Mouse (Mus musculus) hindlimb bud, embryonic 11.5 days (tissue): Measurements from ENCODE around the gene Nav2.

Experiments
- DNase-seq: peaks from one replicate; pipeline ENCODE4 v3.0.0-alpha.2; 2012; ENCODE audit warnings: low read depth, low spot score; ENCODE audit errors: extremely low spot score

The Nav2 gene

DNA sequence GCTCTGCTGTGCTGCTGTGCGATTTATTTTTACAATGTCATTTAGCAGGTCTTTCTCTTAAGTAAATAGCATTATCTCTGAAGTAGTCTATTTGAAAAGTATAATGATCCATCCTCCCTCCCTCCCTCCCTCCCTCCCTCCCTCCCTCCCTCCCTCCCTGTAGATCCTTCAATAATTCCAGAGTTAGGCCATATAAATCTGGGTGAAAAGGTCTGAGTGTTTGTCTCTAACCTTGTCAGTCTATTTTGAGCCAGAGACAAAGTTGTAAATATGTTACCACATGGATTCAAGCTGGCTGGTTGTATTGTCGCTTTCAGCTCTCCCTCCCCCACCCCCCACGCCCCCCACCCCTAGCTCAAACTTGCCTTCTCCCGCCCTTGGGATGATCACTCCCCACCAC lies 619.4 kb downstream of the Nav2 start:
- no peak for DNase-seq

DNA sequence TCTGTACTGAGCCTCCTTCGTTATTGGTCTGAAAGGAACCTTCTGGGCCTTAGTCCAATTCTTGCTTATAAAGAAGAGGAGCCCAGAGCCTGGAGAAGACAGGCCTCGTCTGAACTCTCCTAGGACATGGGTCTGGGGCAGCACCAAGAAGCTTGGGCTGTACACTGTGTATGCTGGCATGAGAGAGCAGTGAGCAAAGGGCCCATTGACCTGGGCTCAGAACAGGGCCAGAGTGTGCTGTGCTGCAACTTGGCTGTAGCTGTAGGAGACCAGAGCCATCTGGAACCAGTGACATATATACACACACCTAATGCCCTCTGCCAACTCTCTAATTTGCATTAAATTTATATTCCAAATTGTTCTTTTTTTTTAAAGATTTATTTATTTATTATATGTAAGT lies 621.0 kb downstream of the Nav2 start:
- DNase-seq, result no peak

DNA sequence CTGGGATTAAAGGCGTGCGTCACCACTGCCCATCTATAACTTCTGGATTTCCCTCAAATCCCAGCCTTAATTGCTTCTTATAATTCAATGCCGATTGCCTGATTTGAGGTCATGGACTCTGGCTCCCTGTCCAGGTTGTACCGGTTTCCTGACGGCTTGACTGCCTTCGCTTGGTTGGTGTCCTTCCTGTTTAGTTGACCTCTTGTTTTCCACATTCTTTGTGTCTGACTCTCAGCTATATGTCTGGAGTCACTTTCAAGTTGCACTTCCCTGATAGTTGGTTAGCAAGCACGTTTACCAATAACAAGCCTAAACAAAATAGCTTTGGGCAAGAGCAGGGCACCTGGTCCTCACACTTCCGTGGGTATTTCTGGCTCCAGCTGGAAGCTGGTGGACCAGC lies 625.1 kb downstream of the Nav2 start:
- DNase-seq, result no peak

DNA sequence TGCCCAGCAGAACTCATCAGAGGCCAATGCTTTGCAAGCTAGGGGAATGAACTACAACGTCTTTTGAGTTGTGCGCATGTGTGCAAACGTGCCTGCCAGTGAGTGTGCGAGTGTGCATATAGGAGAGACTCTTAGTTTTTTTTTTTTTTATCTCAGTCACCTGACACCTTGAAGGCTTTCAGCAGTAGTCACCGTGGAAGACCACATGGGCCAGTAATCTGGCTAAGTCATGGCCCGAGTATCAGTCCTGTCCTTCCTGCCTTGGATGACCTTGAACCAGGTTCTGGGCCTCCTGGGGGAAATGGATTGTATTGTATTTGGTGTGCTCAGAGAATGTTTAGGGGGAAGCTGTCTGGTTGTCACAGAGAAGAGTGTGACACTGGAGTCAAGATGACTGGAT lies 625.7 kb downstream of the Nav2 start:
- no peak for DNase-seq

DNA sequence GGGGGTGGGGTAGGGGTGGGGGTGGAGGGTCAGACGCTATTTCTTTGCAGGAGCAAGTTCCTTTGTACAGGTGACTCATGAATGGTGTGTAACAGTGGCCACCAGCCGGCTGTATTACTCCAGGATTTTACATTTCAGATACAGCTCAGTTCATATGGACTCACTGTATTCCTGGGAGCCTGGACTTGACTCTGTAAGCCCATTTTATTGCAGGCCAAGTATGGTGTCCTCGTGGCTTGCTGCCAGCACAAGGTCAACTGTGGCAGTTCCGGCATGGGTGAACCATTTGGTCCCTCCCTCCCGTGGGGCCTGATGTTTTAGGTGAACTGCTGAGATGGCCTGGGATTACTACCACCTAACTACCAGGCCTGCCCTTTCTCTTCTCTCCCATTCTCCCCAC lies 629.8 kb downstream of the Nav2 start:
- DNase-seq, result no peak

DNA sequence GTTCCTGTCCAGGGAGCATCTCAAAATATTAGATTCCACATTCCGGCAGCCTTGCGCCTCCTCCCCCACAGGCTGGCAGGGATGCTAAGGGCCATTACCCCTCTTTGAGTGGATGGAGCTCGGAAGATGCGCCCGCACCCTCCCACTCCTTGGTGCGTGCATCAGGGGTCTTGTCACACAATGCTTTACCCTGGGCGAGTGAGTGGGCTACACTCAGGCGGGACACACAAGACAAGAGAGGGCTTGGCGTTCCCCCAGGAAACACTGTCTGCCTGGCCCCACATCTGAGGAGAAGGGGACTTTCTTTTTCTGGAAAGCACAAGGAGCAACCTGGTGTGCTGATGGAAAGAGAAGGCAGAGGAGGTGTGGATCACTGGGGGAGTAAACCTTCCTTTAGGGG lies 631.7 kb downstream of the Nav2 start:
- no peak for DNase-seq

DNA sequence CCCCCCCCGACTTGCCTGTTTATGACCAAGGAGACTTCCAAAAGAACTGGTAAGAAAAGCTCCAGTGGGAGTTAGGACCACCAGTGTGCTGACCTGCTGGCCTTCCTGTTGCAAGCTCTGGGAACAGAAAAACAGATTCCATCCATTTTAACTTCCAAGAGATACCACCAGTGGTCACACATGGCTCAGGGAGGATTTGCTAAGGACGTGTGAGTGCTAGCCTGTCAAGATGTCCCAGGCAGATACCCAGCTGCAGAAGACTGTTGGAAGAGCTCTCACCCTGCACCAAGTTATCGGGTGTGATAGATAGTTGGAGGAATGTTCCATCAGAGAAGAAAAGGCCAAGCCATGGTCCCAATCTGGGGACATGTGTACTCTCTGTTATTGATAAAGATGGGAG lies 633.6 kb downstream of the Nav2 start:
- DNase-seq, result no peak

GRCm38 (mm10) chr7:49544775-49545705 lies 636.5 kb downstream of the Nav2 start:
- no peak for DNase-seq

DNA sequence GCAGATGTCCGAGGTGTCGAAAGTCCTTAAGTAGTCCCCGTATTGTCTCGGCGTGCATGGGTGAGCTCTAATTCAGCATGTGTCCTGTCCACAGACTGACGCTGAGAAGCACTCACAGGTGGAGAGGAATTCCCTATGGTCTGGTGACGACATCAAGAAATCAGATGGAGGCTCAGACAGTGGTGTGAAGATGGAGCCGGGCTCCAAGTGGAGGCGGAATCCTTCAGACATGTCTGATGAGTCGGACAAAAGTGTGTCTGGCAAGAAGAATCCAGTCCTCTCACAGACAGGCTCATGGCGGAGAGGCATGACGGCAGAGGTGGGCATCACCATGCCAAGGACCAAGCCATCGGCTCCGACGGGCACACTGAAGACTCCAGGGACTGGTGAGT lies 637.2 kb downstream of the Nav2 start:
- DNase-seq, result no peak

DNA sequence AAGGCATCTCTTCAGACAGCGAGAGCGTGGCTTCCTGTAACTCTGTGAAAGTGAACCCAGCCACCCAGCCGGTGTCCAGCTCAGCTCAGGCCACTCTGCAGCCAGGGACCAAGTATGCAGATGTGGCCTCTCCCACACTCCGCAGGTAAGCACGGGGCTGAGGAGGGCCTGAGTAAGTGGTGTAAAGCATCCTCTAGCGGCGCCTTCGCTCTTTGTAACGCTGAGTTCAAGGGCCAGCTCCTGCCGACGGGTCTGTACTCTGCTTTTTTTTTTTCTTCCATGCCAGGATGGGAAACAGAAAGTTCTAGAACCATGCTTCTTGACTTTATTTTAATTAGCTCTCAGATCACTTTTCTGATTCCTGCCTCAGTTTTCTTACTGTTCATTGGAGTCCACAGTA lies 639.9 kb downstream of the Nav2 start:
- no peak for DNase-seq

DNA sequence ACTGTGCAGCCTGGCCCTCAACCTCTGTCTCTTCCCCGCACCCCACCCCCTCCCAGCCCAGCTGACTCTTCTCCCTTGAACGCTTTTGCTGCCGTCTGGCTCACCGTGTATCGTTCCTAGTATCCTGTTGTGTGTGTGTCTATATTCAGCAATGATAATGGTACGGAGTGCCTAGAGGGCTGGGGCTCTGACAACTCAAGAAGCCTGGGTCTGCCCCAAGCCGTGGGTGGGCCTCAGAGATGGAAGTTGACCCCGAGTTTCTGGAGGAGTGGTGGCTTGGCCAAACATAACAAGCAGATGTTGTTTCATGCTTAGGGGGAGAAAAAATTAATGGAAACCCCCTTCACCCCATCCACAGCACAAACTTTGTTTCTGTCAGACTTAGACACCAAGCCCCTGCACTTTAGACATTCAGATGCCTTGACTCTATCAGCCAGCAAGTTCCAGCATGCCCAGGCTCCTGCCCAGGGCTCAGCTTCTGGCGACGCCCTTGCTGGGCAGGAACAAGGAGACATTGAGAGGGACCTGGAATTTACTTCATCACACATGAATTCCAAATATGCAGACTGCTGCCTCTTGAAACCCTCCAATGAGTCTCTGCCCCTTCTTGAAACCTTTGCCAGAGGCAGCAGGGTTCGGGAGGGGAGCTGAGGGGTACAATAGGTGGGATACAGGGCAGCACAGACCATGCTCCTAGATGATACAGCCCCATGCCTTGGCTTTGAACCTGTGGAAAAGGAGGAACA lies 644.9 kb downstream of the Nav2 start:
- DNase-seq, result no peak

GRCm38 (mm10) chr7:49558240-49558640 lies 649.7 kb downstream of the Nav2 start:
- no peak for DNase-seq

DNA sequence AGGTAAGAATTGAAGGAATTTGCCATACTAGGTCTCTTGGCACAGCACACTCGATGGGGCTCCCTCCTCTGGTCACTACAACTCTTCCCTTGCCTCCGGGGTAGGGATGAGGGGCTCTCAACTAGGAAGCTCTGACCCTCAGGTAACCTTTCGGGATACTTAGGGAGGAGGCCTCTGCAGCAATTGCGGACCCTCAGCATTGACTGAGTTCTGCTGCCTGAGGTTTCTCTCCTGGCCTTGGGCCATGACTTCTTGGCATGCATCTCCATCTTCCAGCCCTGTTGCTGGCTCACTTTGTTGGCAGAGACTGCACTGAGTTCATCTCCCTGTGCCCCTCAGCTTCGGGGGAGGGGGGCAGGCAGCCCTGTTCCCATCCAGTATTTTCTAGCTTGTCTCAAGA lies 650.4 kb downstream of the Nav2 start:
- no peak for DNase-seq

GRCm38 (mm10) chr7:49560012-49560411 lies 651.5 kb downstream of the Nav2 start:
- DNase-seq, result no peak

GRCm38 (mm10) chr7:49562404-49562803 lies 653.9 kb downstream of the Nav2 start:
- DNase-seq, result no peak

DNA sequence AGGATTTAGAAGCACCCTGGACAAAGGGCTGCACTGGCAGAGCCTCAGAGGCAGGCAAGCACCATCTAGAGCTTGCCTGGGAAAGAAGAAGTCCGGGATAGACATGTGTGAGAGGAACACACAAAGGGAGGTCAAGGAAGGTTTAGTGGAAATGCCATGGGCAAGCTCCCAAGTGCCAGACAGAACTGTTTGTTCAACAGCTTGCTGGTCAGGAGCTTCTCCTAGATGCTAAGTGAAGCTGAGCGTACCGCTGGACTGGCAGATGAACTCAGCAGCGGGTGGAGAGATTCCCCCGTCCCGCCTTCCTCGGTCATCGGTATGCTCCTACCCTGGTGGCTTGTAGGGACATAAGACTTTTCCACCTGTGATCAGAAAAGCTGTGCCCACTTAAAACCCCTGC lies 654.3 kb downstream of the Nav2 start:
- no peak for DNase-seq

DNA sequence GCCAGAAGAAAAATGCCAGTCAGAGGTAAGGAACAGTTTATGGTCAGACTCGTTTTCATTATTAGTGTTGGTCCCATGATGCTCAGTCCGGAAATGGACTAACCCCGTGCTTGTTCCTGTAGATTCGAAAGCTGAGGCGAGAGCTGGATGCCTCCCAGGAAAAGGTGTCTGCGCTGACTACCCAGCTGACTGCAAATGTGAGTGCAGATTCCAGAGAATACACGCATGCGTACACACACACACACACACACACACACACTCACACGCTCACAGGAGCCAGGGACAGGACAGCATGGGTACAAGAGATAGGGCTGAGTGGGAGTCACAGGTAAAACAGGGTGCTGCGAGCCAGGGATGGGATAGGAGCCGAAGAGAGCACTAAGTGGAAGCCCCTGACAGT lies 656.6 kb downstream of the Nav2 start:
- DNase-seq, result no peak

- DNase-seq, result no peak
These were observed 657.3 kb downstream of the Nav2 start for GRCm38 (mm10) chr7:49565798-49566197.

GRCm38 (mm10) chr7:49567346-49568034 lies 659.0 kb downstream of the Nav2 start:
- no peak for DNase-seq

DNA sequence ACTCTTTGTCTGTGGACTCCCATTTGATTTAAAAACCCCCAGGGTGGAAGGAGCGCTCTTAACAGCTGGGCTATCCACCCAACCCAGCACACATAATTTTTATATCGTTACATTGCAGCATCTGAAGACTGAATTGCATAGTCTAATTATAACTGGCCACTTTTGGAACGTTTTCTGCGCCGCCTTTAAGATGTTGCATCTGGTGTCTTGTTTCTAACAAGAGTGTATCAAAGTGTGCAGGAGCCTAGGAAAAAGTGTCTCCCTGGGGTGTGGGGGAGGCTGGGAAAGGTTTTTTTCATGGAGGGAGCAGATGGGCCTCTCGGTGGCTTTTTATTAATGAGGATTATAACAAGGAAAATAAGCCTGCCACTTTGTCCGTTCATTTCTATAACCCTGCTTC lies 661.1 kb downstream of the Nav2 start:
- DNase-seq, result no peak

DNA sequence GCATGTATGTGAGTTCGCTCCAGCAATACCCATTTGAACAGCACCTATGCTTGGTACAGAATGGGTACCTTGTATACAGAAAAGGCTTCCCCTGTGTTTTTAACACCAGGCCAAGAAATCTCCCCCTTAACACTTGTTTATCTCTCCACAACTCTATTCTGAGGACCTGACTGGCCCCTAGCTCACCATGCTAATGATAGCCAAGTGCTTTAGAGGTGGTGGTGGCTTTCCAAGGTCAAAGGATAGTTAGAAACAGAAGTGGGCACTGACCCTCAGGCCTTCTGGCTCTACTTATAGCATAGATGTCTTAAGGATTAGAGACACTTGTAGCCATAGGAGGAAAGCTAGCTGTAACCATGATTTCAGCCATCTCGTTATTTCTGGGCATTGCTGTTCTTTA lies 663.1 kb downstream of the Nav2 start:
- no peak for DNase-seq

DNA sequence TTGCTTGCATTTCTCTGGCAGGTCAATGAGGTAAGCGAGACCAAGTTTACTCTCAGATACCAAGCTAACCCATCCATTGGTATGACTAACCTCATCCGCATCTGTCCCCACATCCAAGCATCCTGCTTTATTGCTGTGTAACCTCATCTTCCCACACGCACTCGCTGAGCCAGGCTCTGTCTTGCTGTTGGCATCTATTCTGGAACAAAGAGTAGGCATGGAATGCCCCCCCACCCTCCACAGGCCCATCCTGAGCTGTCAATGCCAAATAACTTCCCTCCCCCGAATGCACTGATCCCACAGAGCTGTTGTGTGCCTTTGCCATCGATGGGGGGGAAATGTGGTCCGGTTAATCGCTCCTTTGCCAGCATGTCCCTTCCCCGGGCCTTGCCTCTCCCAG lies 666.7 kb downstream of the Nav2 start:
- no peak for DNase-seq
